Mouse (Mus musculus) hindbrain, embryonic 14.5 days (tissue): ENCODE results near the gene Cmtm8. TPM values are rescaled to one million over a fixed set of nuclear protein-coding genes. Genes with fewer than 3 reads are reported as not detected.
A peak's percentile ranks its signal among the peaks of the same experiment; 100 is the strongest.

Source experiments
- ATAC-seq: fragments of 200-750 bp; cut with Nextera tagmentation; 2 replicates; pipeline ENCODE4 v1.8.0; 2017; ENCODE audit warnings: moderate number of reproducible peaks, mild to moderate bottlenecking, moderate TSS enrichment, moderate library complexity; ENCODE audit not compliant: low FRiP score
- DNase-seq: peaks from one replicate; pipeline ENCODE4 v3.0.0-alpha.2; 2015; ENCODE audit warnings: low spot score
- H3K27ac ChIP-seq: fragments of 300-500 bp; sonication (generic); 2 replicates; pipeline ENCODE4 v1.5.1; 2014; ENCODE audit warnings: mild to moderate bottlenecking, moderate library complexity
- H3K27me3 ChIP-seq: fragments of 300-500 bp; sonication (generic); 2 replicates; pipeline ENCODE4 v1.6.1; 2014; ENCODE audit warnings: mild to moderate bottlenecking, low read length, mixed read lengths; ENCODE audit not compliant: control insufficient read depth, insufficient read depth
- H3K36me3 ChIP-seq: fragments of 300-500 bp; sonication (generic); replicated peaks from 2 replicates; pipeline ENCODE4 v1.6.1; 2014; ENCODE audit not compliant: control insufficient read depth, insufficient read depth
- H3K4me1 ChIP-seq: fragments of 300-500 bp; sonication (generic); replicated peaks from 2 replicates; pipeline ENCODE4 v1.6.1; 2014; ENCODE audit warnings: antibody characterized with exemption, low read length, mixed read lengths; ENCODE audit not compliant: control insufficient read depth, insufficient read depth
- H3K4me2 ChIP-seq: fragments of 300-500 bp; sonication (generic); replicated peaks from 2 replicates; pipeline ENCODE4 v1.6.1; 2014; ENCODE audit warnings: mild to moderate bottlenecking, moderate library complexity
- H3K4me3 ChIP-seq: fragments of 300-500 bp; sonication (generic); replicated peaks from 2 replicates; pipeline ENCODE4 v1.5.1; 2014; ENCODE audit warnings: mild to moderate bottlenecking, low read length
- H3K9ac ChIP-seq: fragments of 300-500 bp; sonication (generic); 2 replicates; pipeline ENCODE4 v1.6.1; 2014
- H3K9me3 ChIP-seq: fragments of 300-500 bp; sonication (generic); 2 replicates; pipeline ENCODE4 v1.6.1; 2016; ENCODE audit warnings: low read length; ENCODE audit not compliant: control insufficient read depth
- WGBS: fragments of 180-500 bp; shearing (Covaris S2); extraction: QIAGEN DNeasy Blood & Tissue Kit; methylation state at CpG from one replicate; pipeline ENCODE4 v1.1.7; 2014; 5-methylcytosine and 5-hydroxymethylcytosine counted together
- polyA plus RNA-seq: library from polyadenylated mRNA; unstranded; fragments of >200 nt; fragmentation: Nextera tagmentation; extraction: Ambion mirVana; gene quantifications from 2 replicates; pipeline ENCODE4 v1.2.1, GENCODE M21; 2014

The Cmtm8 gene
- polyA plus RNA-seq, 1 experiment from 2014 or later: 14.3 TPM

- 0 out of 2 replicates have a peak, but pooled peaks cover 4% of the 10 kb centered on the region for H3K4me1 ChIP-seq
- H3K27ac ChIP-seq: no peak overlapping the region
- WGBS: 45% methylated on average over 11 of the region's 11 CpGs
- H3K9ac ChIP-seq: no peak overlapping the region
- H3K36me3 ChIP-seq: no peaks in the 10 kb centered on the region
- no peak overlapping the region for H3K4me2 ChIP-seq
- peak; percentile 83 for ATAC-seq
- H3K9me3 ChIP-seq: no peaks in the 10 kb centered on the region
- H3K4me3 ChIP-seq: no peak overlapping the region
- no peaks in the 10 kb centered on the region for H3K27me3 ChIP-seq
- DNase-seq: peak; percentile 94
Measured at GRCm38 (mm10) chr9:114797329-114798004, 46.5 kb downstream of the Cmtm8 start.

DNA sequence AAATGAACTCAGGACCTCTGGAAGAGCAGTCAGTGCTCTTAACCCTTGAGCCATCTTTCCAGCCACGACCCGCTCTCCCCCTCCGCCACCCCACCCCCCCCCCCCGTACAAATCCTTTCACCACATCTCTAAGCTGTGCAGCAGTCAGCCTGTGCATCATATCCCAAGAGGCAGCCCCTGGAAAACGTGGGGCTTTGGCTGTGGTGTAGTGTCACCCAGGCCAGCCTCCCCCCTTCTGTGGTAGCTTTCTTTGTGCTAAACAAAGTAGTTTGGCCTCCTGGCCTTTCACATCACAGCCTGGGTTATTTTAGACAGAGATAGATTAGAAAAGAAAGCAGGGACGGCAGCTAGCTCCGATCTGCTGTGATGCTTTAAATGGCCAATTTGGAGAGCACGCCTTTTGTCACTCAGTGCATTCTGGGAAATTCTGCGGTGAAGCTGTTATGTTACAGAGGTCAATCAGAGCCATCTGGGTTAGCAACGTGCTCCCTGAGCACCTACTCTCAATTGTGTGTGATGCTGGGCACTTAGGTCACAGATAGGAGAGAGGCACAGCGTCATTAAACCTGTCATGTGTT, 47.4 kb downstream of the Cmtm8 start:
- H3K4me3 ChIP-seq: no peak overlapping the region
- ATAC-seq: no peak
- no peaks in the 10 kb centered on the region for H3K27me3 ChIP-seq
- 0 out of 2 replicates have a peak, but pooled peaks cover 3% of the 10 kb centered on the region for H3K4me1 ChIP-seq
- H3K9ac ChIP-seq: 0 out of 2 replicates have a peak overlapping the region, but pooled peaks have one; percentile 11
- no peaks in the 10 kb centered on the region for H3K36me3 ChIP-seq
- no peak for DNase-seq
- 29% methylated on average over 11 of the region's 11 CpGs for WGBS
- H3K9me3 ChIP-seq: no peaks in the 10 kb centered on the region
- no peak overlapping the region for H3K27ac ChIP-seq
- no peak overlapping the region for H3K4me2 ChIP-seq

- no peak for DNase-seq
- H3K9me3 ChIP-seq: no peaks in the 10 kb centered on the region
- 72% methylated on average over 4 of the region's 4 CpGs for WGBS
Measured at GRCm38 (mm10) chr9:114794491-114794890, 49.5 kb downstream of the Cmtm8 start.

DNA sequence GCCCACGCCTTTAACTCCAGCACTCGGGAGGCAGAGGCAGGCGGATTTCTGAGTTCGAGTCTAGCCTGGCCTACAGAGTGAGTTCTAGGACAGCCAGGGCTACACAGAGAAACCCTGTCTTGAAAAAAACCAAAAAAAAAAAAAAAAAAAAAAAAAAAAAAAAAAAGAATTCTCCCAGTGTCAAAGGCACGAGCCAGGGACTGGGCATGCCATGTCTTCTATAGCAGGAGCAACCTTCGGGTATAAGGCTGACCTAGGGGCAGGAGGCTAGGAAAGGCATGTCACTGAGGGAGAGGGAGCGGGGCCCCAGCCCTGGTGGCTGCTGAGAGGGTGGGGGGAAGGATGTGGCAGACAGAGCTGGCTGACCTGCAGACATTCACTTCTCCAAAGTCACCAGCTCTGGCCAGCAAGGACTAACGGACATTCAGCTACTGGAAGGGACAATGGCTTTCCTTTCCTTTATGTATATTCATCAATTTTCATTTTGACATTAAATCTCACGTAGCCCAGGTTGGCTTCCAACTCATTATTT, 50.1 kb downstream of the Cmtm8 start:
- no peak for DNase-seq
- H3K27me3 ChIP-seq: no peaks in the 10 kb centered on the region

More at GRCm38 (mm10) chr9:114794491-114794890, 49.5 kb downstream of the Cmtm8 start:
- Histone ChIP-seq H3K4me2 (no peak overlapping the region), H3K4me1 (no peaks in the 10 kb centered on the region), H3K27me3 (no peaks in the 10 kb centered on the region), H3K27ac (no peak overlapping the region), H3K4me3 (no peak overlapping the region), H3K9ac (no peak overlapping the region), H3K36me3 (no peaks in the 10 kb centered on the region)
- no peak for ATAC-seq

GRCm38 (mm10) chr9:114789989-114790388, 54.0 kb downstream of the Cmtm8 start:
- no peak overlapping the region for H3K4me3 ChIP-seq
- 90% methylated on average over 8 of the region's 8 CpGs for WGBS
- H3K27ac ChIP-seq: no peak overlapping the region
- H3K9ac ChIP-seq: no peak overlapping the region
- H3K9me3 ChIP-seq: no peaks in the 10 kb centered on the region
- no peaks in the 10 kb centered on the region for H3K4me1 ChIP-seq
- no peak for ATAC-seq
- H3K4me2 ChIP-seq: no peak overlapping the region
- no peaks in the 10 kb centered on the region for H3K27me3 ChIP-seq
- no peaks in the 10 kb centered on the region for H3K36me3 ChIP-seq
- DNase-seq: no peak

More for the DNA sequence above, 50.1 kb downstream of the Cmtm8 start:
- ATAC-seq: no peak
- Histone ChIP-seq H3K4me3 (no peak overlapping the region), H3K4me2 (no peak overlapping the region), H3K4me1 (no peaks in the 10 kb centered on the region), H3K9ac (no peak overlapping the region), H3K36me3 (no peaks in the 10 kb centered on the region), H3K27ac (no peak overlapping the region), H3K9me3 (no peaks in the 10 kb centered on the region)
- WGBS: 86% methylated on average over 9 of the region's 9 CpGs

DNA sequence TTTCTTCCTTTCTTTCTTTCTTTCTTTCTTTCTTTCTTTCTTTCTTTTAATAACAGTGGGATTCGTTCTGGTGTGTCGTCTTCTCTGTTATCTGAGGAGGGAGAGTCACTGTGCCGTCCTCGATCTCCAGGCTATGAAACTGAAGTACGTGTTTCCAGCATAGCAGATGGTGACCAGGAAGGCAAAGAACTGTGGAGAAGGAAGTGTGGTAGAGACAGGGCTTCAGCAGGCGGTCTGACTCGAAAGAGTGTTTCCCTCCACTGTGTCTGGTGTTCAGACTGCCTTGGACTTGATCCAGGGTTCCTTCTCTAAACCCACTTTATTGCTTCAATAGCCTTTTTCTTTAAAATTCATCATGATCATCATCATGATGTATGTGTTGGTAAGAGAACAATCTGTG, 54.4 kb downstream of the Cmtm8 start:
- no peak for ATAC-seq
- Histone ChIP-seq H3K4me1 (no peaks in the 10 kb centered on the region), H3K4me3 (no peak overlapping the region), H3K36me3 (no peaks in the 10 kb centered on the region), H3K27ac (no peak overlapping the region), H3K27me3 (no peaks in the 10 kb centered on the region), H3K9me3 (no peaks in the 10 kb centered on the region), H3K4me2 (no peak overlapping the region), H3K9ac (no peak overlapping the region)
- no peak for DNase-seq
- WGBS: 87% methylated on average over 7 of the region's 7 CpGs

DNA sequence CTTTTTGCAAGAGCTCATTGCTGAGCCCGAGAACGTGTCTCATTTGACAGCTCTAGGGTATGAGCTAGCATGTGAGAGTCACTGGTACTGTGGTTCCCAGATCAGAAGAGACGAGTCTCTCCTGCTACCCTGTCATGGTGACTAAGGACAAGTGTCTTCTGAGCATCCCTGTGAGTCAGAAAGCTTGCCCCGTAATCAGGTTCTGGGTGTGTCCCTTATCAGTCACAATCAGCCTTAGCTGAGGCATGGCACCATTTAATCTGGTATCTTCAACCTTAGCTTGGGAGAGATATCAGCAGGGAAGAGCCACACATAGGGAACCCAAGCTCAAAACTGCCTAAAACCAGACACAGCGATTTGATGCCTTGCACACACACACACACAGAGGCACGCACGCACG, 55.3 kb downstream of the Cmtm8 start:
- no peak overlapping the region for H3K4me3 ChIP-seq
- H3K9ac ChIP-seq: no peak overlapping the region
- no peaks in the 10 kb centered on the region for H3K27me3 ChIP-seq
- DNase-seq: no peak
- H3K4me1 ChIP-seq: no peaks in the 10 kb centered on the region
- no peaks in the 10 kb centered on the region for H3K36me3 ChIP-seq
- H3K4me2 ChIP-seq: no peak overlapping the region
- 89% methylated on average over 8 of the region's 8 CpGs for WGBS
- no peak for ATAC-seq
- no peak overlapping the region for H3K27ac ChIP-seq
- no peaks in the 10 kb centered on the region for H3K9me3 ChIP-seq

DNA sequence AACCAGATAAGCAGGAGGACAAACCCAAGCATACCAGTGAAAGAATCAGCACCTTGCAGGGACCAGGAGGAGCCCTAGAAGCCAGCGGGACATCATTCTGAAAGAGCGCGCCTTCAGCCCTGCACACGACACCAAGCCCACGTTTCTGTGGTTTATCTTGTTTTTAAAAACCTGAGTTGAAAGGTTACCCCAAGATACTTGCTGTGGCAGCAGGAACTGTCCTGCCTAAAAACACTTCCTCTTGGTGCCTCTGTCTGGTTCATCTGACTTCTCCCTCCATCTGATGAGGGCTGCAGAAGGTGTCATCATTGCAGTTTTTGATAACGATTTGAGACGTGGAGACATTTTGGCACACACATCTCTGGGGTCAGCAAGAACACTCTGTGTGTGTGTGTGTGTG, 56.2 kb downstream of the Cmtm8 start:
- 93% methylated on average over 7 of the region's 7 CpGs for WGBS
- H3K9me3 ChIP-seq: no peaks in the 10 kb centered on the region
- ATAC-seq: no peak
- no peaks in the 10 kb centered on the region for H3K4me1 ChIP-seq
- H3K4me3 ChIP-seq: no peak overlapping the region
- H3K36me3 ChIP-seq: no peaks in the 10 kb centered on the region
- no peaks in the 10 kb centered on the region for H3K27me3 ChIP-seq
- H3K4me2 ChIP-seq: no peak overlapping the region
- H3K9ac ChIP-seq: no peak overlapping the region
- H3K27ac ChIP-seq: no peak overlapping the region
- DNase-seq: no peak

DNA sequence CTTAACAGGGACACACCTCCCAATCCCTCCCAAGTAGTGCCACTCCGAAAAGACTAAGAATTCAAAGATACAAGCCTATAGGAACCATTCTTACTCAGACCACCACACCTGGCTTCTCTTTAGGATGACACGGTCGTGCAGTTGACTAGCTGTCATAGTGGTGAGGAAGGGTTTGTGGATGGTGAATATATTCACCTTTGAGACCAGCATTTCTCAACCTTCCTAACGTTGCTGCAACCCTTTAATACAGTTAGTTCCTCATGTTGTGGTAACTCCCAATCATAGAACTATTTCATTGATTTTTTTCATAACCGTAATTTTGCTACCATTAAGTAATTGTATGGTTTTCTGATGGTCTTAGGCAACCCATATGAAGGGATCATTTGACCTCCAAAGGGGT, 56.8 kb downstream of the Cmtm8 start:
- Histone ChIP-seq H3K4me1 (no peaks in the 10 kb centered on the region), H3K9ac (no peak overlapping the region), H3K4me2 (no peak overlapping the region), H3K27ac (no peak overlapping the region), H3K27me3 (no peaks in the 10 kb centered on the region), H3K9me3 (no peaks in the 10 kb centered on the region), H3K4me3 (no peak overlapping the region), H3K36me3 (no peaks in the 10 kb centered on the region)
- ATAC-seq (no peak), DNase-seq (no peak)
- WGBS: 92% methylated on average over 5 of the region's 5 CpGs
